Mouse (Mus musculus) limb, embryonic 14.5 days (tissue): ENCODE data around the gene Macrod2. TPM values are rescaled to one million over a fixed set of nuclear protein-coding genes. Genes with fewer than 3 reads are reported as not detected.
A peak's percentile ranks its signal among the peaks of the same experiment; 100 is the strongest.

Experiments used
- ATAC-seq: fragments of 200-750 bp; cut with Nextera tagmentation; 2 replicates; pipeline ENCODE4 v1.8.0; 2017; ENCODE audit warnings: low read depth, moderate number of reproducible peaks, moderate TSS enrichment; ENCODE audit not compliant: low FRiP score
- DNase-seq: peaks from one replicate; pipeline ENCODE4 v3.0.0-alpha.2; 2015; ENCODE audit warnings: low spot score
- H3K27ac ChIP-seq: fragments of 300-500 bp; sonication (generic); replicated peaks from 2 replicates; pipeline ENCODE4 v1.5.1; 2014; ENCODE audit warnings: low read depth, mild to moderate bottlenecking, low read length, moderate library complexity, mixed read lengths
- H3K27me3 ChIP-seq: fragments of 300-500 bp; sonication (generic); 2 replicates; pipeline ENCODE4 v1.6.1; 2014; ENCODE audit warnings: low read length, mixed read lengths; ENCODE audit not compliant: control insufficient read depth, insufficient read depth
- H3K36me3 ChIP-seq: fragments of 300-500 bp; sonication (generic); 2 replicates; pipeline ENCODE4 v1.6.1; 2014; ENCODE audit warnings: mild to moderate bottlenecking, low read length, moderate library complexity, mixed read lengths; ENCODE audit not compliant: control insufficient read depth, insufficient read depth
- H3K4me1 ChIP-seq: fragments of 300-500 bp; sonication (generic); 2 replicates; pipeline ENCODE4 v1.6.1; 2014; ENCODE audit warnings: antibody characterized with exemption, low read length, mixed read lengths; ENCODE audit not compliant: control insufficient read depth, insufficient read depth
- H3K4me2 ChIP-seq: fragments of 300-500 bp; sonication (generic); replicated peaks from 2 replicates; pipeline ENCODE4 v1.6.1; 2014; ENCODE audit warnings: low read depth, mild to moderate bottlenecking, low read length, moderate library complexity; ENCODE audit not compliant: severe bottlenecking
- H3K4me3 ChIP-seq: fragments of 300-500 bp; sonication (generic); replicated peaks from 2 replicates; pipeline ENCODE4 v1.5.1; 2014; ENCODE audit warnings: low read length
- H3K9ac ChIP-seq: fragments of 300-500 bp; sonication (generic); 2 replicates; pipeline ENCODE4 v1.6.1; 2014; ENCODE audit warnings: mild to moderate bottlenecking, low read depth, low read length, moderate library complexity; ENCODE audit not compliant: severe bottlenecking
- H3K9me3 ChIP-seq: fragments of 300-500 bp; sonication (generic); 2 replicates; pipeline ENCODE4 v1.6.1; 2016; ENCODE audit warnings: low read length; ENCODE audit not compliant: control insufficient read depth
- POLR2A ChIP-seq: fragments of 200-500 bp; IDR thresholded peaks from 2 replicates; pipeline ENCODE4 v1.8.0; 2012; ENCODE audit warnings: inconsistent platforms, mild to moderate bottlenecking, moderate library complexity, borderline replicate concordance; ENCODE audit not compliant: insufficient read depth, insufficient read length; ENCODE audit errors: extremely low read depth
- WGBS: fragments of 180-500 bp; shearing (Covaris S2); extraction: QIAGEN DNeasy Blood & Tissue Kit; methylation state at CpG from one replicate; pipeline ENCODE4 v1.1.7; 2014; 5-methylcytosine and 5-hydroxymethylcytosine counted together
- polyA plus RNA-seq, 2 experiments: library from polyadenylated mRNA; depleted of rRNA in 1 of 2; stranded (reverse) in 1 of 2; unstranded in 1 of 2; fragments of >200 nt; fragmentation: Nextera tagmentation in 1 of 2; extraction: Ambion mirVana in 1 of 2; gene quantifications; 2 replicates each; pipeline versions ENCODE4 v1.2.1 to v1.2.3; 2012 to 2014

Macrod2 gene
- polyA plus RNA-seq, 2 experiments = 8.5 to 24.5 TPM

DNA sequence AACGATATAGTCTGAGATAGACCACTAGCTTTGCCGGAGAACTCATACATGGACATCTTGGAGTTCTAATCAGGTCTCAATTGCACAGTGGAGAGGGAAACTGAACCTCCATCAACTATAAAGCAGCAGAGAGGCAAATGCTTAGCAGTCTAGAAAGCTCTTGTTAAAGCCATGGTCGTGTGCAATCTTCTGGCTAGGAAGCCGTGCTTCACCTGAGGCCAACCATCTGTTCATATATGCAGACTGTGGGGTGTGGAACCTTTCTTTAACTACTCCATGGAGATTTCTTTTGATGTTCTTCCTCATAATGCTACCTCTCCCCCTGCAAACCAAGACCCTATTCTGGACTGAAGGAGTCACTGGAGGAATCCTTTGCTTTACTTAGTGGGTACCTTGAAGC, 1421.2 kb downstream of the Macrod2 start:
- 75% methylated on average over 4 of the region's 4 CpGs for WGBS
- no peaks in the 10 kb centered on the region for H3K36me3 ChIP-seq
- no peak overlapping the region for H3K9ac ChIP-seq
- TF ChIP-seq POLR2A = no peak
- no peaks in the 10 kb centered on the region for H3K27me3 ChIP-seq
- no peak overlapping the region for H3K27ac ChIP-seq
- no peaks in the 10 kb centered on the region for H3K9me3 ChIP-seq
- ATAC-seq = no peak
- no peak for DNase-seq
- no peaks in the 10 kb centered on the region for H3K4me1 ChIP-seq
- H3K4me3 ChIP-seq = no peak overlapping the region
- no peak overlapping the region for H3K4me2 ChIP-seq

DNA sequence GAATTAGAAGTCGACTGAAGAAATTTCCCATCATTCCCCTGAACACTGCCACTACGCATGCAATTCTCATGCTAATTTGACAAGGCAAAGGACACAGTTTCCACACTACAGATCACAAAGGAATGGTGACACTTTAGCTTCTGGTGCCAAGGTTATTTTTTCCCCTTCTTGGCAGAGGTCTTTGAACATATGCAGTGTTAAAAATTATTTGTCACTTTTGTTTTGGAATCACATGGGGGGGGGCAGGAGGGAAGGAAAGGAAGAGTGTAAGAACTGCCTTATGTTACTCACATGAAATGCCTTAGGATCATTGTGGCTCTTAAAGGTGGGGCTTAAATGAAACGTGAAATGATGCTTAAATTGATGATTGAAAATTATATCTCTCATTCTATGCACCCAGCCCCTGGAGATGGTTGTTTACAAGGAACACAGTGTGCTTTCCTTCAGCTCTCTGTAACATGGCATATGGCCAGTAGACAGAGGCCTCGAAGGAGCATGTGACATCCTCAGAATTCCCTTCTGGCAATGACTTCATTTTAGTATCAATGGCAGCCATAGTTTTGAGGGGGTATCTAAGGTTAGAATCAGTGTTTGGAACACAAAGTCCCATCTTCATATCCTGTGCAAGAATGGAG, 1422.6 kb downstream of the Macrod2 start:
- no peaks in the 10 kb centered on the region for H3K4me1 ChIP-seq
- H3K9me3 ChIP-seq = no peaks in the 10 kb centered on the region
- H3K9ac ChIP-seq = no peak overlapping the region
- no peak for ATAC-seq
- H3K4me3 ChIP-seq = no peak overlapping the region
- no peaks in the 10 kb centered on the region for H3K36me3 ChIP-seq
- no peaks in the 10 kb centered on the region for H3K27me3 ChIP-seq
- H3K27ac ChIP-seq = no peak overlapping the region
- 81% methylated on average over 4 of the region's 4 CpGs for WGBS
- DNase-seq = no peak
- TF ChIP-seq POLR2A = no peak
- no peak overlapping the region for H3K4me2 ChIP-seq

DNA sequence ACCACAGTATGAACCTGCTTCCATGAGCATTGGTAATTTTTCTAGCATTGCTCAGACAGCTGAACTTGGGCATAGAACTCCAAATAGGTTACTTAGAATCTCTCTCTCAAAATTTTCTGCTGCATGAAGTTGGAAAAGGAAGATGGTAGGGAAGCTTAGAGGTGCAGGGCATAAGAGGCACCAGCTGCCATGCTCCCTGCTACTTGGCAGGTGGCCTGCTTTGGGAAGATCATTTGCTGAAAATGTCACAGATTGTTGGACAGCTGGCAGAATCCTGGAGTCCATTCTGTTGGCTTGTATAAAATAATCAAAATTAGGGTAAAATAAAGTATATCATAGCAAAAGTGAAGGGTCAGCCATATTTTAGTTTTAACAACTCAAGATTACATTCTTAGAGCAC, 1425.7 kb downstream of the Macrod2 start:
- Histone ChIP-seq H3K36me3 (no peaks in the 10 kb centered on the region), H3K4me2 (no peak overlapping the region), H3K4me1 (no peaks in the 10 kb centered on the region), H3K27me3 (no peaks in the 10 kb centered on the region), H3K9me3 (no peaks in the 10 kb centered on the region), H3K9ac (no peak overlapping the region), H3K4me3 (no peak overlapping the region), H3K27ac (no peak overlapping the region)
- DNase-seq (no peak), ATAC-seq (no peak)
- no peak for TF ChIP-seq POLR2A

DNA sequence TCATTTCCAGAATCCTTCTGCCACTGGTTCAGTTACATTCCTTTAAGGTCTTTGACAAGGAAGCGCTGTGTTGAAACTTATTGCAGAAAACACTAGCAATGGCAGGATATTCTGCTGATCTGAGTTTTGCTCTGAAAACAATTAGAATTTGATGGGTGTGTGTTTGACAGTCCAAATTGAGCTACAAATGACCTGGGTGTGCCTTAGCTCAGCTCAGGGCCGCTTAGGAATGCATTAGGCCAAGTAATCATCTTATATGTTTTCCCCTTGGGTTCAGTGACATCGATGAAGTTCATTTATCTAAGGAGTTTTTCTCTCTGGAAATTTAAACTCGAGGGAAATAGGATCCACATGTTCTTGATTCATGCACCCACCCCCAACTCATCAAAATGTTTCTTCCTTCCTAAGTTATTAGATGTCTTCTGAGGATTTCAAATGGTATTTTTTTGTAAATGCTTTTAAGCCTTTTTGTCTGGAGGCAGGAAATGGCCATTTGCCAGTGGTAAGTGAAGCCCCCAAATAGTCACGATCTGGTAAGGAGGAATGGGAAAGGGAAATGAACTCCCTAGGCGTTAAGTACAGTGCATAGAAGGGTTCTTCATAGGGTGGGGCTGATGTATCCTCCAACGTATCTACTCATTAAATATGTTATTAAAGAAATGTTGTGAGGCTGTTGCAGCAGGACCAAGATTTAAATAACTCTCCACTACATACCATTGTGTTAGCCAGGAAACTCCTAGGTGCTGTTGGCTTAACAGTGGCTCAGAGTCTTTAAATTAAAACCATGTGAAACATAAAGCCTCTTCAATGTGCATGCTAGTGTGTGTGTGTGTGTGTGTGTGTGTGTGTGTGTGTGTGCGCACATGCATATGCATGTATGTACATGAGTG, 1430.7 kb downstream of the Macrod2 start:
- no peak overlapping the region for H3K9ac ChIP-seq
- no peaks in the 10 kb centered on the region for H3K36me3 ChIP-seq
- H3K4me3 ChIP-seq = no peak overlapping the region
- 30% methylated on average over 8 of the region's 8 CpGs for WGBS
- no peak overlapping the region for H3K27ac ChIP-seq
- no peak for TF ChIP-seq POLR2A
- H3K4me1 ChIP-seq = peaks cover 3% of the 10 kb centered on the region; the same call in 1 of the 2 replicates
- ATAC-seq = peak; percentile 65
- H3K9me3 ChIP-seq = no peaks in the 10 kb centered on the region
- peak; percentile 51 for DNase-seq
- H3K4me2 ChIP-seq = no peak overlapping the region
- H3K27me3 ChIP-seq = no peaks in the 10 kb centered on the region

DNA sequence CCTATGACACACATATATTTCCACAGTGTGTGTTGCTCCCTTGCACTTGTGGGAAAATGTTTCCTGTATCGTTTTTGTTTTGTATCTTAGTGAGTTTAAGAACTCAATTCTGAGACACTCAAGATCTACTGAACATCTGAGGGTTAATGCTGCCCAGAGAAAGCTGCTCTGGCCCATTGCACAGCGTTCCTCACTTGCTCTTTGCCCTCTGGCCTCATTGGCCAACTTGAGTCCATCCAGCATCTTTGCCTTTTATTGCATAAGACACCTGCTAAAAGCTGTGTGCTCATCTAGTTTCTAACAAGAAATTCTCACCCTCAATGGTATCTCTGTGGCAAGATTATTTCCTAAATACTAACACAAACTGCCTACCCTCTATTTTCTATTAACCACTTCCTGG, 1435.4 kb downstream of the Macrod2 start:
- DNase-seq = no peak
- no peak overlapping the region for H3K4me2 ChIP-seq
- 80% methylated on average over 2 of the region's 2 CpGs for WGBS
- no peak overlapping the region for H3K27ac ChIP-seq
- H3K36me3 ChIP-seq = no peaks in the 10 kb centered on the region
- no peaks in the 10 kb centered on the region for H3K9me3 ChIP-seq
- peaks cover 3% of the 10 kb centered on the region; the same call in 1 of the 2 replicates for H3K4me1 ChIP-seq
- no peak for ATAC-seq
- no peaks in the 10 kb centered on the region for H3K27me3 ChIP-seq
- no peak overlapping the region for H3K9ac ChIP-seq
- no peak for TF ChIP-seq POLR2A
- H3K4me3 ChIP-seq = no peak overlapping the region
